Mouse (Mus musculus): ENCODE data around the gene Ccdc34.

Ccdc34 gene

GRCm38 (mm10) chr2:109996411-109996810 is 21.2 kb upstream of the Ccdc34 start:
- DNase-seq, result peak in 1 of 2 experiments; percentile 37

- no peak for DNase-seq
These were observed 12.9 kb upstream of the Ccdc34 start for GRCm38 (mm10) chr2:110004668-110005067.

GRCm38 (mm10) chr2:110005164-110005563 is 12.5 kb upstream of the Ccdc34 start:
- DNase-seq, result peak; percentile 43 to 74

- no peak for DNase-seq
These were observed 11.9 kb upstream of the Ccdc34 start for GRCm38 (mm10) chr2:110005596-110006239.

GRCm38 (mm10) chr2:110007423-110008267 is 10.0 kb upstream of the Ccdc34 start:
- DNase-seq, result peak in 1 of 2 experiments; percentile 36

GRCm38 (mm10) chr2:110009449-110009848 is 8.2 kb upstream of the Ccdc34 start:
- no peak for DNase-seq

GRCm38 (mm10) chr2:110012184-110012725 is 5.4 kb upstream of the Ccdc34 start:
- no peak for DNase-seq

GRCm38 (mm10) chr2:110017087-110017486 is 530 bp upstream of the Ccdc34 start:
- DNase-seq, result no peak

GRCm38 (mm10) chr2:110019656-110020055 is 2.0 kb downstream of the Ccdc34 start:
- no peak for DNase-seq

GRCm38 (mm10) chr2:110020430-110020829 is 2.8 kb downstream of the Ccdc34 start:
- DNase-seq, result no peak

- no peak for DNase-seq
These were observed 18.6 kb downstream of the Ccdc34 start for GRCm38 (mm10) chr2:110036265-110036664.

- DNase-seq, result no peak
These were observed 19.0 kb downstream of the Ccdc34 start for GRCm38 (mm10) chr2:110036665-110037064.

- no peak for DNase-seq
These were observed 19.6 kb downstream of the Ccdc34 start for GRCm38 (mm10) chr2:110037221-110037620.

GRCm38 (mm10) chr2:110038341-110038740 is 20.7 kb downstream of the Ccdc34 start:
- no peak for DNase-seq

- no peak for DNase-seq
These were observed 25.5 kb downstream of the Ccdc34 start for GRCm38 (mm10) chr2:110042861-110043760.

- DNase-seq, result no peak
These were observed 40.8 kb downstream of the Ccdc34 start for GRCm38 (mm10) chr2:110058424-110058823.

- DNase-seq, result no peak
These were observed 45.5 kb downstream of the Ccdc34 start for GRCm38 (mm10) chr2:110063131-110063530.

- no peak for DNase-seq
These were observed 51.3 kb downstream of the Ccdc34 start for GRCm38 (mm10) chr2:110068916-110069315.

GRCm38 (mm10) chr2:110073023-110073422 is 55.4 kb downstream of the Ccdc34 start:
- DNase-seq, result no peak

- no peak for DNase-seq
These were observed 57.2 kb downstream of the Ccdc34 start for GRCm38 (mm10) chr2:110074646-110075452.

GRCm38 (mm10) chr2:110077240-110077639 is 59.6 kb downstream of the Ccdc34 start:
- DNase-seq, result no peak

- no peak for DNase-seq
These were observed 60.0 kb downstream of the Ccdc34 start for GRCm38 (mm10) chr2:110077655-110078054.

Measured in cerebellum, postnatal 25 days (tissue).